Mouse (Mus musculus) liver, embryonic 12.5 days (tissue): Measurements from ENCODE around the gene Zfp106. TPM values are rescaled to one million over a fixed set of nuclear protein-coding genes. Genes with fewer than 3 reads are reported as not detected.
"Not testable (repeated sequence)": the region's sequence is repeated elsewhere in the genome, so short reads cannot be mapped to it uniquely, and the experiment has no call there.

Experiments used
- ATAC-seq: fragments of 200-750 bp; cut with Nextera tagmentation; 2 replicates; pipeline ENCODE4 v1.8.0; 2017; ENCODE audit warnings: moderate number of reproducible peaks, mild to moderate bottlenecking, moderate library complexity
- H3K27ac ChIP-seq: fragments of 300-500 bp; sonication (generic); 2 replicates; pipeline ENCODE4 v1.5.1; 2016; ENCODE audit warnings: mild to moderate bottlenecking
- H3K27me3 ChIP-seq: fragments of 300-500 bp; sonication (generic); replicated peaks from 2 replicates; pipeline ENCODE4 v1.6.1; 2016; ENCODE audit warnings: mild to moderate bottlenecking, moderate library complexity
- H3K36me3 ChIP-seq: fragments of 300-500 bp; sonication (generic); 2 replicates; pipeline ENCODE4 v1.6.1; 2016; ENCODE audit warnings: mild to moderate bottlenecking, moderate library complexity
- H3K4me1 ChIP-seq: fragments of 300-500 bp; sonication (generic); 2 replicates; pipeline ENCODE4 v1.6.1; 2016
- H3K4me2 ChIP-seq: fragments of 300-500 bp; sonication (generic); 2 replicates; pipeline ENCODE4 v1.6.1; 2016; ENCODE audit warnings: mild to moderate bottlenecking, moderate library complexity
- H3K4me3 ChIP-seq: fragments of 300-500 bp; sonication (generic); 2 replicates; pipeline ENCODE4 v1.5.1; 2016; ENCODE audit warnings: mild to moderate bottlenecking, moderate library complexity
- H3K9ac ChIP-seq: fragments of 300-500 bp; sonication (generic); 2 replicates; pipeline ENCODE4 v1.6.1; 2016; ENCODE audit warnings: mild to moderate bottlenecking, moderate library complexity
- H3K9me3 ChIP-seq: fragments of 300-500 bp; sonication (generic); replicated peaks from 2 replicates; pipeline ENCODE4 v1.6.1; 2016; ENCODE audit warnings: mild to moderate bottlenecking, moderate library complexity
- WGBS: fragments of 180-500 bp; shearing (Covaris S2); methylation state at CpG from one replicate; pipeline ENCODE4 v1.1.7; 2016; ENCODE audit not compliant: insufficient replicate concordance; 5-methylcytosine and 5-hydroxymethylcytosine counted together
- polyA plus RNA-seq: library from polyadenylated mRNA; unstranded; fragments of >200 nt; fragmentation: Nextera tagmentation; extraction: Ambion mirVana; gene quantifications from 2 replicates; pipeline ENCODE4 v1.2.1, GENCODE M21; 2016

Gene Zfp106
- polyA plus RNA-seq, 1 experiment from 2014 or later, result 43.4 TPM

GRCm38 (mm10) chr2:120572161-120572560, 8.5 kb upstream of the Zfp106 start:
- Histone ChIP-seq H3K36me3 (peaks cover 13% of the 10 kb centered on the region), H3K4me1 (peaks cover 73% of the 10 kb centered on the region)
- not testable (repeated sequence) for H3K9ac ChIP-seq, H3K9me3 ChIP-seq, ATAC-seq, H3K4me3 ChIP-seq, H3K4me2 ChIP-seq, H3K27me3 ChIP-seq, H3K27ac ChIP-seq
- 72% methylated on average over 3 of the region's 3 CpGs for WGBS

GRCm38 (mm10) chr2:120571081-120571480, 7.4 kb upstream of the Zfp106 start:
- peaks cover 13% of the 10 kb centered on the region for H3K36me3 ChIP-seq
- H3K27me3 ChIP-seq, result no peaks in the 10 kb centered on the region
- WGBS, result 85% methylated on average over 3 of the region's 3 CpGs
- H3K4me1 ChIP-seq, result peaks cover 71% of the 10 kb centered on the region
- H3K27ac ChIP-seq, result no peak overlapping the region
- no peak overlapping the region for H3K4me3 ChIP-seq
- no peaks in the 10 kb centered on the region for H3K9me3 ChIP-seq
- no peak overlapping the region for H3K9ac ChIP-seq
- no peak overlapping the region for H3K4me2 ChIP-seq
- ATAC-seq, result no peak

GRCm38 (mm10) chr2:120567798-120568320, 4.2 kb upstream of the Zfp106 start:
- ATAC-seq, result peak; percentile 70
- WGBS, result under 1% methylated on average over 22 of the region's 22 CpGs
- no peaks in the 10 kb centered on the region for H3K27me3 ChIP-seq

GRCm38 (mm10) chr2:120566886-120567797, 3.5 kb upstream of the Zfp106 start, which contains the start of gene Snap23:
Gene Snap23 (plus strand): TSS chr2:120567671.
- no peaks in the 10 kb centered on the region for H3K9me3 ChIP-seq
- H3K4me3 ChIP-seq, result peak within 1 kb of the TSS; percentile 82
- peak within 1 kb of the TSS; percentile 89 for H3K4me2 ChIP-seq
- WGBS, result under 1% methylated on average over 42 of the region's 42 CpGs
- H3K9ac ChIP-seq, result peak within 1 kb of the TSS; percentile 90
- H3K27me3 ChIP-seq, result no peaks in the 10 kb centered on the region
- H3K4me1 ChIP-seq, result peaks cover 69% of the 10 kb centered on the region
- H3K27ac ChIP-seq, result peak within 1 kb of the TSS; percentile 84
- ATAC-seq, result peak; percentile 91
- H3K36me3 ChIP-seq, result peaks cover 11% of the 10 kb centered on the region

More at GRCm38 (mm10) chr2:120567798-120568320, 4.2 kb upstream of the Zfp106 start:
- peak overlapping the region; percentile 82 for H3K4me3 ChIP-seq
- peaks cover 67% of the 10 kb centered on the region for H3K4me1 ChIP-seq
- peak overlapping the region; percentile 89 for H3K4me2 ChIP-seq
- peak overlapping the region; percentile 90 for H3K9ac ChIP-seq
- H3K36me3 ChIP-seq, result peaks cover 11% of the 10 kb centered on the region
- no peaks in the 10 kb centered on the region for H3K9me3 ChIP-seq
- peak overlapping the region; percentile 84 for H3K27ac ChIP-seq

- H3K9ac ChIP-seq, result no peak overlapping the region
- no peak for ATAC-seq
- H3K4me1 ChIP-seq, result peaks cover 72% of the 10 kb centered on the region
- no peaks in the 10 kb centered on the region for H3K9me3 ChIP-seq
- no peak overlapping the region for H3K4me3 ChIP-seq
- peak overlapping the region; percentile 27 for H3K4me2 ChIP-seq
- 0 out of 2 replicates have a peak, but pooled peaks cover 5% of the 10 kb centered on the region for H3K36me3 ChIP-seq
- H3K27ac ChIP-seq, result peak overlapping the region; percentile 82
- no peaks in the 10 kb centered on the region for H3K27me3 ChIP-seq
- WGBS, result 11% methylated on average over 2 of the region's 2 CpGs
These were observed 1.7 kb upstream of the Zfp106 start for GRCm38 (mm10) chr2:120565363-120565762.

- Histone ChIP-seq H3K27ac (peak overlapping the region; percentile 82), H3K4me2 (0 out of 2 replicates have a peak overlapping the region, but pooled peaks have one; percentile 27), H3K4me1 (peaks cover 74% of the 10 kb centered on the region)
- H3K27me3 ChIP-seq, H3K9me3 ChIP-seq, H3K4me3 ChIP-seq, ATAC-seq, H3K36me3 ChIP-seq, H3K9ac ChIP-seq: not testable (repeated sequence)
- 37% methylated on average over 4 of the region's 4 CpGs for WGBS
These were observed 1.0 kb upstream of the Zfp106 start for GRCm38 (mm10) chr2:120564548-120565188.

GRCm38 (mm10) chr2:120562859-120563234, 796 bp downstream of the Zfp106 start:
- no peaks in the 10 kb centered on the region for H3K9me3 ChIP-seq
- peaks cover 67% of the 10 kb centered on the region for H3K4me1 ChIP-seq
- no peaks in the 10 kb centered on the region for H3K27me3 ChIP-seq

GRCm38 (mm10) chr2:120561524-120561923, 2.1 kb downstream of the Zfp106 start:
- 82% methylated on average over 1 of the region's 1 CpGs for WGBS
- H3K27me3 ChIP-seq, result no peaks in the 10 kb centered on the region
- ATAC-seq, result no peak
- H3K4me1 ChIP-seq, result peaks cover 73% of the 10 kb centered on the region
- H3K4me2 ChIP-seq, result no peak overlapping the region
- H3K4me3 ChIP-seq, result no peak overlapping the region
- no peak overlapping the region for H3K9ac ChIP-seq
- no peaks in the 10 kb centered on the region for H3K9me3 ChIP-seq
- H3K36me3 ChIP-seq, result peaks cover 12% of the 10 kb centered on the region
- H3K27ac ChIP-seq, result no peak overlapping the region

More at GRCm38 (mm10) chr2:120562859-120563234, 796 bp downstream of the Zfp106 start:
- Histone ChIP-seq H3K9ac (peak overlapping the region; percentile 94), H3K36me3 (peaks cover 6% of the 10 kb centered on the region; the same call in 1 of the 2 replicates), H3K27ac (peak overlapping the region; percentile 80), H3K4me3 (peak overlapping the region; percentile 79), H3K4me2 (peak overlapping the region; percentile 81)
- 5% methylated on average over 9 of the region's 9 CpGs for WGBS
- ATAC-seq, result no peak

GRCm38 (mm10) chr2:120558813-120559212, 4.8 kb downstream of the Zfp106 start:
- Histone ChIP-seq H3K4me3 (no peak overlapping the region), H3K4me1 (peaks cover 62% of the 10 kb centered on the region), H3K9me3 (no peaks in the 10 kb centered on the region), H3K4me2 (no peak overlapping the region), H3K36me3 (peaks cover 33% of the 10 kb centered on the region), H3K27me3 (no peaks in the 10 kb centered on the region), H3K9ac (no peak overlapping the region), H3K27ac (no peak overlapping the region)
- WGBS, result 53% methylated on average over 3 of the region's 3 CpGs
- ATAC-seq, result no peak

- Histone ChIP-seq H3K4me2 (no peak overlapping the region), H3K36me3 (peaks cover 51% of the 10 kb centered on the region), H3K27me3 (no peaks in the 10 kb centered on the region), H3K4me1 (peaks cover 49% of the 10 kb centered on the region), H3K9ac (no peak overlapping the region), H3K9me3 (no peaks in the 10 kb centered on the region), H3K27ac (no peak overlapping the region), H3K4me3 (no peak overlapping the region)
- WGBS, result 76% methylated on average over 3 of the region's 3 CpGs
- ATAC-seq, result no peak
These were observed 6.8 kb downstream of the Zfp106 start for GRCm38 (mm10) chr2:120556868-120557267.

GRCm38 (mm10) chr2:120544732-120545131, 18.9 kb downstream of the Zfp106 start:
- Histone ChIP-seq H3K9me3 (no peaks in the 10 kb centered on the region), H3K4me2 (no peak overlapping the region), H3K9ac (no peak overlapping the region), H3K27ac (no peak overlapping the region), H3K27me3 (no peaks in the 10 kb centered on the region), H3K4me1 (peaks cover 8% of the 10 kb centered on the region; the same call in 1 of the 2 replicates), H3K4me3 (no peak overlapping the region), H3K36me3 (peaks cover 61% of the 10 kb centered on the region)
- no peak for ATAC-seq
- 42% methylated on average over 2 of the region's 2 CpGs for WGBS
